Mouse (Mus musculus): ENCODE data around the gene Bicral. TPM values are rescaled to one million over a fixed set of nuclear protein-coding genes. Genes with fewer than 3 reads are reported as not detected.
"Not testable (repeated sequence)": the region's sequence is repeated elsewhere in the genome, so short reads cannot be mapped to it uniquely, and the experiment has no call there.

Gene Bicral
- polyA plus RNA-seq, 1 experiment from 2014 or later: 7.8 TPM

GRCm38 (mm10) chr17:46853281-46853680 is 5.0 kb downstream of the Bicral start:
- Histone ChIP-seq H3K4me3 (no peak overlapping the region), H3K9me3 (no peaks in the 10 kb centered on the region), H3K27ac (peak overlapping the region; percentile 73), H3K36me3 (no peaks in the 10 kb centered on the region), H3K4me1 (replicated peaks) (peaks cover 34% of the 10 kb centered on the region), H3K9ac (no peak overlapping the region), H3K4me2 (0 out of 2 replicates have a peak overlapping the region, but pooled peaks have one; percentile 10), H3K27me3 (no peaks in the 10 kb centered on the region)
- WGBS: 55% methylated on average over 6 of the region's 6 CpGs
- no peak for ATAC-seq (ENCODE audit: low FRiP score)

- Histone ChIP-seq H3K4me2 (no peak overlapping the region), H3K9me3 (no peaks in the 10 kb centered on the region)
These were observed 5.6 kb downstream of the Bicral start for GRCm38 (mm10) chr17:46852725-46853124.

GRCm38 (mm10) chr17:46847206-46847605 is 11.1 kb downstream of the Bicral start:
- no peak for ATAC-seq (ENCODE audit: low FRiP score)
- no peak overlapping the region for H3K4me3 ChIP-seq
- H3K9me3 ChIP-seq: no peaks in the 10 kb centered on the region
- H3K27ac ChIP-seq: no peak overlapping the region
- no peak overlapping the region for H3K9ac ChIP-seq
- WGBS: 94% methylated on average over 7 of the region's 7 CpGs
- H3K27me3 ChIP-seq: no peaks in the 10 kb centered on the region
- H3K4me1 ChIP-seq (replicated peaks): peaks cover 16% of the 10 kb centered on the region
- no peaks in the 10 kb centered on the region for H3K36me3 ChIP-seq
- no peak overlapping the region for H3K4me2 ChIP-seq

More at GRCm38 (mm10) chr17:46852725-46853124, 5.6 kb downstream of the Bicral start:
- H3K4me1 ChIP-seq (replicated peaks): peaks cover 34% of the 10 kb centered on the region
- ATAC-seq (ENCODE audit: low FRiP score): no peak
- H3K27me3 ChIP-seq: no peaks in the 10 kb centered on the region
- peak overlapping the region; percentile 73 for H3K27ac ChIP-seq
- no peak overlapping the region for H3K9ac ChIP-seq
- whole genome bisulfite sequencing: 54% methylated on average over 6 of the region's 6 CpGs
- no peak overlapping the region for H3K4me3 ChIP-seq
- no peaks in the 10 kb centered on the region for H3K36me3 ChIP-seq

- not testable (repeated sequence) for ATAC-seq (ENCODE audit: low FRiP score); H3K36me3 ChIP-seq; H3K27me3 ChIP-seq; H3K9me3 ChIP-seq; H3K4me2 ChIP-seq; H3K4me3 ChIP-seq; H3K9ac ChIP-seq; H3K27ac ChIP-seq
- H3K4me1 ChIP-seq (replicated peaks): peaks cover 16% of the 10 kb centered on the region
- 93% methylated on average over 18 of the region's 18 CpGs for WGBS
These were observed 11.7 kb downstream of the Bicral start for GRCm38 (mm10) chr17:46846573-46846972.

- WGBS: 86% methylated on average over 12 of the region's 12 CpGs
- peak overlapping the region; percentile 52 for H3K27ac ChIP-seq
- H3K9ac ChIP-seq: 0 out of 2 replicates have a peak overlapping the region, but pooled peaks have one; percentile 46
- H3K4me1 ChIP-seq (replicated peaks): peaks cover 16% of the 10 kb centered on the region
- no peaks in the 10 kb centered on the region for H3K9me3 ChIP-seq
- no peaks in the 10 kb centered on the region for H3K27me3 ChIP-seq
- no peaks in the 10 kb centered on the region for H3K36me3 ChIP-seq
- ATAC-seq (ENCODE audit: low FRiP score): no peak
- H3K4me2 ChIP-seq: no peak overlapping the region
- no peak overlapping the region for H3K4me3 ChIP-seq
These were observed 13.0 kb downstream of the Bicral start for GRCm38 (mm10) chr17:46845262-46845661.

GRCm38 (mm10) chr17:46844811-46845210 is 13.5 kb downstream of the Bicral start:
- peaks cover 16% of the 10 kb centered on the region for H3K4me1 ChIP-seq (replicated peaks)
- 55% methylated on average over 10 of the region's 10 CpGs for WGBS
- peak overlapping the region; percentile 52 for H3K27ac ChIP-seq
- H3K9ac ChIP-seq: peak overlapping the region; percentile 46; the same call in 1 of the 2 replicates
- H3K9me3 ChIP-seq: no peaks in the 10 kb centered on the region
- H3K4me2 ChIP-seq: no peak overlapping the region
- H3K27me3 ChIP-seq: no peaks in the 10 kb centered on the region
- H3K36me3 ChIP-seq: no peaks in the 10 kb centered on the region; the same call in 1 of the 2 replicates
- no peak for ATAC-seq (ENCODE audit: low FRiP score)
- no peak overlapping the region for H3K4me3 ChIP-seq

- Histone ChIP-seq H3K4me3 (no peak overlapping the region), H3K9ac (0 out of 2 replicates have a peak overlapping the region, but pooled peaks have one; percentile 9), H3K4me2 (no peak overlapping the region), H3K27ac (peak overlapping the region; percentile 52; the same call in 1 of the 2 replicates), H3K27me3 (no peaks in the 10 kb centered on the region), H3K9me3 (no peaks in the 10 kb centered on the region), H3K4me1 (replicated peaks) (peaks cover 16% of the 10 kb centered on the region), H3K36me3 (peaks cover 5% of the 10 kb centered on the region; the same call in 1 of the 2 replicates)
- 69% methylated on average over 7 of the region's 7 CpGs for WGBS
- no peak for ATAC-seq (ENCODE audit: low FRiP score)
These were observed 14.6 kb downstream of the Bicral start for GRCm38 (mm10) chr17:46843716-46844115.

GRCm38 (mm10) chr17:46843022-46843421 is 15.3 kb downstream of the Bicral start:
- Histone ChIP-seq H3K4me3 (no peak overlapping the region), H3K9me3 (no peaks in the 10 kb centered on the region), H3K9ac (no peak overlapping the region), H3K27ac (no peak overlapping the region), H3K4me2 (no peak overlapping the region), H3K4me1 (replicated peaks) (peaks cover 16% of the 10 kb centered on the region), H3K36me3 (peaks cover 5% of the 10 kb centered on the region; the same call in 1 of the 2 replicates), H3K27me3 (no peaks in the 10 kb centered on the region)
- ATAC-seq (ENCODE audit: low FRiP score): no peak
- WGBS: 68% methylated on average over 2 of the region's 2 CpGs

GRCm38 (mm10) chr17:46840304-46841010 is 17.8 kb downstream of the Bicral start:
- Histone ChIP-seq H3K4me2 (no peak overlapping the region), H3K27ac (no peak overlapping the region), H3K9me3 (no peaks in the 10 kb centered on the region), H3K9ac (no peak overlapping the region), H3K4me1 (replicated peaks) (peaks cover 16% of the 10 kb centered on the region), H3K27me3 (no peaks in the 10 kb centered on the region), H3K36me3 (peaks cover 5% of the 10 kb centered on the region; the same call in 1 of the 2 replicates), H3K4me3 (no peak overlapping the region)
- no peak for ATAC-seq (ENCODE audit: low FRiP score)
- WGBS: 88% methylated on average over 10 of the region's 10 CpGs

GRCm38 (mm10) chr17:46838396-46838920 is 19.8 kb downstream of the Bicral start:
- ATAC-seq (ENCODE audit: low FRiP score): no peak
- no peak overlapping the region for H3K27ac ChIP-seq
- no peaks in the 10 kb centered on the region for H3K9me3 ChIP-seq
- H3K27me3 ChIP-seq: no peaks in the 10 kb centered on the region
- no peak overlapping the region for H3K4me3 ChIP-seq
- WGBS: 75% methylated on average over 7 of the region's 7 CpGs
- H3K36me3 ChIP-seq: peaks cover 5% of the 10 kb centered on the region; the same call in 1 of the 2 replicates
- no peak overlapping the region for H3K4me2 ChIP-seq
- no peaks in the 10 kb centered on the region for H3K4me1 ChIP-seq (replicated peaks)
- H3K9ac ChIP-seq: no peak overlapping the region

- H3K4me1 ChIP-seq (replicated peaks): no peaks in the 10 kb centered on the region
- 95% methylated on average over 2 of the region's 2 CpGs for WGBS
These were observed 20.4 kb downstream of the Bicral start for GRCm38 (mm10) chr17:46837897-46838296.

GRCm38 (mm10) chr17:46835093-46835715 is 23.1 kb downstream of the Bicral start:
- no peak overlapping the region for H3K27ac ChIP-seq
- H3K4me1 ChIP-seq (replicated peaks): no peaks in the 10 kb centered on the region; the same call in 1 of the 2 replicates
- peaks cover 5% of the 10 kb centered on the region; the same call in 1 of the 2 replicates for H3K36me3 ChIP-seq
- H3K4me2 ChIP-seq: no peak overlapping the region
- WGBS: 84% methylated on average over 6 of the region's 6 CpGs
- ATAC-seq (ENCODE audit: low FRiP score): no peak
- no peaks in the 10 kb centered on the region for H3K9me3 ChIP-seq
- H3K4me3 ChIP-seq: no peak overlapping the region
- no peaks in the 10 kb centered on the region for H3K27me3 ChIP-seq
- no peak overlapping the region for H3K9ac ChIP-seq

More at GRCm38 (mm10) chr17:46837897-46838296, 20.4 kb downstream of the Bicral start:
- Histone ChIP-seq H3K4me2 (no peak overlapping the region), H3K36me3 (peaks cover 5% of the 10 kb centered on the region; the same call in 1 of the 2 replicates), H3K4me3 (no peak overlapping the region), H3K27me3 (no peaks in the 10 kb centered on the region), H3K9ac (no peak overlapping the region), H3K9me3 (no peaks in the 10 kb centered on the region), H3K27ac (no peak overlapping the region)
- no peak for ATAC-seq (ENCODE audit: low FRiP score)

Measured in hindbrain, embryonic 13.5 days (tissue).